Mouse (Mus musculus) embryonic fibroblast, embryonic 13.5 days (primary cell): ENCODE data around the gene Hadh.

ENCODE experiments used
- CTCF ChIP-seq: IDR thresholded peaks from 2 replicates; pipeline ENCODE4 v1.5.1; 2011; ENCODE audit warnings: mild to moderate bottlenecking, control low read depth, low read length, moderate library complexity, borderline replicate concordance; ENCODE audit not compliant: insufficient read depth
- POLR2A ChIP-seq: IDR thresholded peaks from 2 replicates; pipeline ENCODE4 v1.6.1; 2011; ENCODE audit warnings: low read depth, mild to moderate bottlenecking, control low read depth, low read length, moderate library complexity

DNA sequence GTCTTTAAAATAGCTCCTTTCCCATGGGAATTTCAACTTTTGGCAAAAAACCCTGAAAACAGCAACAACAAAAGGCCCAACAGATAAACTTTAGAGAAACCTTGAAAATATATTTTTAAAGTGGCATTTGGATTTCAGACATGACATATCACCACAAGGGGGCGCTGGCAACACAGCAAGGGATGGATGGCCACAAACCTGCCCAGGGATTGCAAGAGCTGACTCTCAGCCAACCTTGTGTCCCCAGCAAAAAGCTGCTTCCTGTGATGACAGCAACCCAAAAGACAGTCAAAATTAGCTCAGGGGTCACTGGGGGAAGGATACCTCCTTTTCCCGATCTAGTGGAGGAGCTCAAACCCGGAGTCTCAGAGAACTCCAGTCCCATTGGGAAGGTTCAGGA is 48.3 kb upstream of the Hadh start:
- TF ChIP-seq CTCF = peak; percentile 74; the same call in 1 of the 2 replicates
- TF ChIP-seq POLR2A = no peak
